Mouse (Mus musculus): ENCODE measurements around the gene Acsl5. TPM values are rescaled to one million over a fixed set of nuclear protein-coding genes. Genes with fewer than 3 reads are reported as not detected.

Gene Acsl5
- polyA plus RNA-seq, 1 experiment = 11.7 TPM

- DNase-seq (ENCODE audit: low read depth) = no peak
Measured at GRCm38 (mm10) chr19:55239766-55240426, 11.8 kb upstream of the Acsl5 start.

GRCm38 (mm10) chr19:55241186-55241645 is 10.5 kb upstream of the Acsl5 start, which contains the start of gene Gucy2g:
Gene Gucy2g, minus strand, starts transcription at chr19:55241236.
- DNase-seq (ENCODE audit: low read depth) = no peak

DNA sequence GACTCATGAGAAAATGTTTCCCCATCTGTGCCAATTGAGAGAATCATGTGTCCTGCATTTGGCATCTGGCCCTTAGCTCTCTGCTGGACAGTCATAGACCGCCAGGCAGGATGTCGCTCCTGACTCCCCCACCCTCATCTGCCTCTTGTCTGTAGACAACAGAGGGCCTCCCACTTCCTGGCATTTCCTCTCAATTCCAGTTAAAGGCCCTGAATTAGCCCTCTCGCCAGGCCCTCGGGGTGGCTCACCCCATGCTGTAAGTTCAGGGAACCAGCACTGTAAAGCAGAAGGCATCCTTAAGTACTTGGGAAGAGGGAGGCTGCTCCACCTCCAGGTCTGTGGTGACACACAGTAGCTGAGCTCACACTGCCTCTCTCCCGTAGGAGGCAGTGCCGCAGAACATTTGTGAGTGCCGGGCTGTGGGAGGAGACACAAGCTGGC is 6.9 kb upstream of the Acsl5 start:
- no peak for DNase-seq (ENCODE audit: low read depth)

DNA sequence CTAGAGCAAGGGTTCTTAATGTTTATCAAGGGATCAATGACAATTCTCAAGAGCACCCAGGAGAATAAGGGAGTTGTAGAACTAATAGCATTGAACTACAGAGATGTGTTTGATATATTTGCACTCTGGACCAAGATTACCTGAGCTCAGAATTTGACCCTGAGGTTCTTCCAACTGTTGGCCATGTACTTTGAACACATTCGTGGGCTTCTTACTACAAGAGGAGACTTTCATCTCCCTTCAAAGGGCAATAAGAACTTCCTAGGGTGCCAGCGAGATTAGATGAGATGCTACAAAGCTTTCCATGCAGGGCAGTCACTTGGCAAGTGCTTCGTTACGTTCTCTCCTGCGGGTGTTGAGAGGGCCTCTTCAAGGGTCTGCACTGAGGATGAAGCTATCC is 4.2 kb upstream of the Acsl5 start:
- no peak for DNase-seq (ENCODE audit: low read depth)

- no peak for DNase-seq (ENCODE audit: low read depth)
Measured at GRCm38 (mm10) chr19:55247991-55248520, 3.7 kb upstream of the Acsl5 start.

DNA sequence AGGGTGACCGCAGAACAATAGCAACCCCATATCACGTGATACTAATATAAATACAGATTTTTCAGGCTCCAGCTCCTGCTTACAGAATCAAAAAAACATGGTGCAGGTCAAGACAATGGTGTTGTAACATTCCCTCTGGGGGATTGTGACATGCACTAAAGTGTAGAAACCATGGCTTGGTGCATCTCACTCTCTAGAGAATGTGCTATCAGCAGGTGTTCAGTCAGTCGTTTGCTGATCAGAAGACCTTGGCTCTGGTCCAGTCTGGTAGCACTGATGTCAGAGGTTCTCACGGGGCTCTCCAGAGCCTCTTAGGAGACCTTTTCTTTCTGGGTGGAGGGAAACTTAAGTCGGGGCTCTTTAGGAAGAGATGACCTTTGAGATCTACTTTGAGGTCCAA is 1.3 kb upstream of the Acsl5 start:
- DNase-seq (ENCODE audit: low read depth) = no peak

GRCm38 (mm10) chr19:55253239-55253569 is 1.5 kb downstream of the Acsl5 start:
- DNase-seq (ENCODE audit: low read depth) = no peak

GRCm38 (mm10) chr19:55253570-55254441 is 2.1 kb downstream of the Acsl5 start:
- DNase-seq (ENCODE audit: low read depth) = no peak

- no peak for DNase-seq (ENCODE audit: low read depth)
Measured at GRCm38 (mm10) chr19:55254513-55255016, 2.8 kb downstream of the Acsl5 start.

- DNase-seq (ENCODE audit: low read depth) = no peak
Measured at GRCm38 (mm10) chr19:55256156-55256555, 4.4 kb downstream of the Acsl5 start.

- peak; percentile 96 for DNase-seq (ENCODE audit: low read depth)
Measured at GRCm38 (mm10) chr19:55257656-55258375, 6.1 kb downstream of the Acsl5 start.

DNA sequence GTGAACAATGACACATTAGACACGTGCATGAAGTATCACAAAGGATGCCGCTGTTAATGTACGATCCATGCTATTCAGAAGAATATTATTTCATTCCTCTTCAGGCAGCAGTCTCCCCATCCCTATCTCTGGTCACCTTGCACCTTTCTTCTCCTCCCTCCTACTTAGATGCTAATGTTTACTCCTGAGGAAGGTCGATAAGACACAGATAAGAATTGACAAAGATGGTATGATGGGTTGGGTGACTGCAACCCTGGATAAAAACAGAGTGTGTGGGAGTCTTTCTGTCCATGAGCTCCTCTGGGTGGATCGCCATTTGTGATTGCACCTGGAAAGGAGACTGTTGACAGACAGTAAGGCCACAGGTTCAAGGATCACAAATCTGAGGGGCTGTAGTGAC is 6.8 kb downstream of the Acsl5 start:
- no peak for DNase-seq (ENCODE audit: low read depth)

DNA sequence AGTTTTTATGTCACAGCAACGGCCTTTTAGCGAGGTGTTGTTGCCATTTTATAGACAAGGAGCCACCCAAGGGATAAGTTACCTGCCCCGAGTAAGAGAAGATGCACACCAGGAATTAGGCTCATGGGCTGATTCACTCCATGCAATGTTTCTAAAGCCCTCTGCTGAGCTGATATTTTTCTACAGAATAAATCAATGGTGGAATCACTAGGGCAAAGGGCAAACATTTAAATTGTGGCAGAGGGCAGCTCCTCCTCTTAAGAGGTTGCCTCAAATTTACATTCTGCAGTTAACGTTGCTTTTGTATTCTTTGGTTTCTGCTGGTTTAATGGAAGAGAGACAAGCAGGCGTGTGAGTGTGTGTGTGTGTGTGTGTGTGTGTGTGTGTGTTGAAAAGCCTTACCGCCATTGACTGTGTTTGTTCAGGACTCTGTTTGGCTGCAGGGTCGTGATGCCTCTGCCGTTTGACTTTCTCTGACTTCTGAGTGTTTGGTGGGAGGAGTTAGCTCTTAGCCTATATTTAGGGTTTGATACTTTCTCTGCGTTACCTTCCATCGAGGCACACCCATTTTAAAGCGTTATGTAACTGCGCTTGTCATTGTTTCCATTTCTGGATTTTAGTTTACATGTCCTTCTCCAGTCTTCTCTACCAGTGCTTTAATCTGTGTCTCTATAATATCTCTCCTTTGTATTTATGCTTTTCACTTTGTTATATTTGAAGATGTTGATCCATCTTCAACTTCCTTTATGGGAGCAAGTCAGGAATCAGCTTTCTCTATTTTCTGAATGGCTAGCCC is 8.8 kb downstream of the Acsl5 start:
- DNase-seq (ENCODE audit: low read depth) = no peak

DNA sequence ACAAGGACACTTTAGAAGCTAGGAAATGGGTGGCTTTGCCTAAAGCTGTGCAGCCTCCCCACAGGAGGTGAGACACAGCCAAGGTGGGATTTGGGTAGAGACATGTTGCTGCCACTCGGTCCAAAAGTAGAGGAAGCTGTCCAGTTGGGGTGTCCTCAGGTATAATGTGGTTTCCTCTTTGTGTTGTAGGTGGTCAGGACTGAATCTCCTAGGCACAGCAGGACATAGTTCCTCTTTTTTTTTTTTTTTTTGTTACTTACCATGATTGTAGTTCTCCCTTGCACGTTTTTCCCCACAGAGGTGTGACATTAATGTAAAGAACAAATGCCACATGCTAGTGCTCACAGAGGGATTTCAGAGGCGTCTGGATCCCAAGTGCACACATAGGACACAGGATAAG is 13.5 kb downstream of the Acsl5 start:
- no peak for DNase-seq (ENCODE audit: low read depth)

- peak; percentile 97 for DNase-seq (ENCODE audit: low read depth)
Measured at GRCm38 (mm10) chr19:55266786-55267185, 15.0 kb downstream of the Acsl5 start.

DNA sequence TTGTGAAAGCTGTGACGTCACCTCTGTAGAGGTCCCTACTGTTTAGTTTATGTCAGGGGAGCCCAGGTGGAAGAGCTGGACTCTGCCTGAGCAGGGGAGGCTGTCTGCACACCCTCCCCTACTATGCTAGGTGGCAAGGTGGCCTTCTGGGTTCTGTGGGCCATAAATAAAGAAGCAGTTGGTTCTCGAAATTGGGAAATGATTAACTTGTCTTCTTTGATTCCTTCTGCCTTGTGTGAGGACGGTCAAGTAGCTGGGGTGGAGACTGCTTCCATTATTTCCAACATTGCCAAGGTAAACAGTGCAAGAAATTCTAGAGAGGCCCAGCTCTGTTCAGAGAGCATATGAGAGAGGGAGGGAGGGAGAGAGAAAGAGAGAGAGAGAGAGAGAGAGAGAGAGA is 16.4 kb downstream of the Acsl5 start:
- no peak for DNase-seq (ENCODE audit: low read depth)

DNA sequence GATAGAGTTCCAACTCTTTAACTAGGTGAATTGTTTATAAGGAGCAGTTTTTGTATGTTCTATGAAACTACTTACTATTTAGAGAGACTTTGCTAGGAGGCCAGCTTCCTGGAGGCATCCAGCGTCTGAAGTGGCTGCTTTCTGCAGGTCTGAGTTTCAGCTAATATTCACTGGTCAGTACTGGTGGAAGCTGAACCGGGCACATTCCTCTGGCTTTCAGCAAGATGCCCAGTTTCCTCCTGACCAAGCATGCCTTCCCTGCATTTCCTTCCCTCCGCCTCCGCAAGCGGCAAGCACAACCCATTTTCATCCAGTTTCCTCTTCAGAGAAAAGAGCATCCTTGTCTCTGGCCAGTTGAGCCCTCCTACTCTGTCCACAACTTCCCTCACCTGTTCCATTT is 17.3 kb downstream of the Acsl5 start:
- DNase-seq (ENCODE audit: low read depth) = no peak

DNA sequence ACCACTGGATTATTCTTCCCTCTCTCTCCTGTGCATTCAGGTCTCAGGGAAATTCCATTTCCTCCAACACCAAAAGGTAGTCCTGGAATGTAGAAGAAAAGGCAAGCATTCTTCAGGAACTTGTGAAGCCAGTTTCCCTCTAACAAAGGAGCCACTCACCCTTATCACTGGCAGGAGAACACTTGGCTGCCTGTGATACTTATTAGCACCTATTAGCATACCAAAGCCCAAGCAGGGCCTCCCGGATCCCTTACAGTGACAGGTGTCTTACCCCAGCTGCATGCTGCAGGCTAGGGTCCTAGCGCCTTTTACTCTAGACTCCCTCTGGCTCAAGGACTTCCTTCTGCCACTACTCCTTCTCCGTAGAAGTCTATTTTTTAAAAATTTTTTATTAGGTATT is 19.7 kb downstream of the Acsl5 start:
- DNase-seq (ENCODE audit: low read depth) = no peak

GRCm38 (mm10) chr19:55273340-55273739 is 21.6 kb downstream of the Acsl5 start:
- DNase-seq (ENCODE audit: low read depth) = no peak

GRCm38 (mm10) chr19:55276100-55276499 is 24.4 kb downstream of the Acsl5 start:
- no peak for DNase-seq (ENCODE audit: low read depth)

GRCm38 (mm10) chr19:55276770-55277169 is 25.0 kb downstream of the Acsl5 start:
- DNase-seq (ENCODE audit: low read depth) = no peak
